In genomic region chr6:97349355-97350138, GRCm38 (mm10) we compare ENCODE assay signal across 10 mouse cellular contexts.
DNase-seq lines count a peak whose midpoint lies in the region; ATAC-seq and TF ChIP-seq lines count a peak whose summit lies in the region.
"Had no signal": no experiment of that assay in that cellular context is flagged by ENCODE, and none has a peak within 500 bp of the region (broad histone marks: within the 10 kb centered on the region; RNA-seq: fewer than 3 reads in every experiment).

No protein-coding gene starts in this region.

- H3K4me1 ChIP-seq in heart, embryonic 11.5 days (ENCODE audit: control insufficient read depth, insufficient read depth, low read length) = peaks cover 52% of the 10 kb centered on the region
- peaks cover 41% of the 10 kb centered on the region for H3K4me1 ChIP-seq in limb, embryonic 12.5 days (replicated peaks)

- CTCF ChIA-PET in Patski (lab: Charles Lee) = interaction anchor here (1.4 kb wide), 1 partner anchor 10 kb away, joined by 3 read pairs; no protein-coding TSS in a partner anchor

- no peaks in the 10 kb centered on the region for H3K27me3 ChIP-seq in Patski
- no peaks in the 10 kb centered on the region for H3K27me3 ChIP-seq in heart, embryonic 11.5 days (ENCODE audit: control insufficient read depth, insufficient read depth, low read length)
- H3K27me3 ChIP-seq in limb, embryonic 12.5 days = no peaks in the 10 kb centered on the region

- H3K4me2 ChIP-seq in heart, embryonic 11.5 days = peak overlapping the region; percentile 50
- no peak overlapping the region for H3K4me2 ChIP-seq in limb, embryonic 12.5 days
- H3K4me2 ChIP-seq: midbrain, embryonic 12.5 days had no signal

- H3K9me3 ChIP-seq in heart, embryonic 11.5 days (replicated peaks; ENCODE audit: control insufficient read depth, low read length) = no peaks in the 10 kb centered on the region
- no peaks in the 10 kb centered on the region for H3K9me3 ChIP-seq in limb, embryonic 12.5 days
- H3K9me3 ChIP-seq: midbrain, embryonic 12.5 days had no signal

- H3K9ac ChIP-seq in heart, embryonic 11.5 days (ENCODE audit: low read depth, low read length) = peak overlapping the region; percentile 40
- H3K9ac ChIP-seq in limb, embryonic 12.5 days (replicated peaks) = no peak overlapping the region
- H3K9ac ChIP-seq: midbrain, embryonic 12.5 days had no signal

- in situ Hi-C loops in Patski (cut with MboI; ENCODE audit: low pct_unique_long_range_greater_than_20kb) = loop anchor here (5.0 to 10.0 kb wide), 2 partner anchors 37 to 55 kb away; no protein-coding TSS in a partner anchor

- H3K36me3 ChIP-seq in heart, embryonic 11.5 days (ENCODE audit: control insufficient read depth, insufficient read depth, low read length) = no peaks in the 10 kb centered on the region
- H3K36me3 ChIP-seq in limb, embryonic 12.5 days = no peaks in the 10 kb centered on the region
- H3K36me3 ChIP-seq: midbrain, embryonic 12.5 days had no signal

- ATAC-seq in Patski = peak; percentile 19
- ATAC-seq in heart, embryonic 11.5 days (replicated peaks; ENCODE audit: insufficient number of reproducible peaks, low FRiP score, low TSS enrichment) = no peak
- ATAC-seq in limb, embryonic 12.5 days (ENCODE audit: insufficient number of reproducible peaks, insufficient read depth, low FRiP score, low TSS enrichment, low read depth) = no peak

- 7% methylated on average over 8 of the region's 8 CpGs for WGBS in heart, embryonic 11.5 days (ENCODE audit: insufficient replicate concordance)
- 12% methylated on average over 8 of the region's 8 CpGs for WGBS in limb, embryonic 12.5 days

- H3K27ac ChIP-seq in heart, embryonic 11.5 days (ENCODE audit: low read depth, low read length) = peak overlapping the region; percentile 85
- peak overlapping the region; percentile 50; the same call in 1 of the 2 replicates for H3K27ac ChIP-seq in limb, embryonic 12.5 days
- H3K27ac ChIP-seq: midbrain, embryonic 12.5 days had no signal

- POLR2A ChIA-PET in Patski (lab: Charles Lee) = interaction anchor here (0.7 kb wide), 1 partner anchor 74 kb away, joined by 3 read pairs; no protein-coding TSS in a partner anchor

- H3K4me3 ChIP-seq in heart, embryonic 11.5 days (ENCODE audit: low read depth, low read length) = no peak overlapping the region
- H3K4me3 ChIP-seq in limb, embryonic 12.5 days (replicated peaks) = no peak overlapping the region
- H3K4me3 ChIP-seq: midbrain, embryonic 12.5 days had no signal

- no peak for TF ChIP-seq CTCF in Patski (IDR thresholded peaks at IDR 0.05)

- DNase-seq in ES-CJ7 (ENCODE audit: low read depth, low spot score) (peak; percentile 31), Patski (ENCODE audit: low read depth, low spot score) (no peak)
- DNase-seq in natural killer cell, adult 2 months (ENCODE audit: low spot score in 2 of 2) = no peak
- DNase-seq in layer of hippocampus, adult 18-20 months (ENCODE audit: low spot score in 2 of 2) = no peak
- no peak for DNase-seq in adrenal gland, postnatal 25 days
- DNase-seq: cerebellum, postnatal 14 days; right cerebral cortex, postnatal 4 days had no signal
